Mouse (Mus musculus): Measurements from ENCODE around the gene Zfp704.

- TF ChIP-seq NELFE (IDR thresholded peaks at IDR 0.05; ENCODE audit: low read depth, low read length) (no peak), ZC3H11A (IDR thresholded peaks at IDR 0.05; ENCODE audit: low read depth, low read length) (no peak), POLR2A (IDR thresholded peaks at IDR 0.05; ENCODE audit: low read depth, low read length) (no peak), ZMIZ1 (IDR thresholded peaks at IDR 0.05; ENCODE audit: low read depth, low read length) (no peak), ELF1 (IDR thresholded peaks at IDR 0.05; ENCODE audit: low read depth, low read length) (no peak), EP300 (IDR thresholded peaks at IDR 0.05; ENCODE audit: low read length) (no peak), ZNF384 (IDR thresholded peaks at IDR 0.05; ENCODE audit: low read depth, low read length) (no peak)
These were observed 118.1 kb downstream of the Zfp704 start for GRCm38 (mm10) chr3:9491766-9492283.

All from CH12.LX (cell line).